Mouse (Mus musculus) liver, adult 2 months (tissue): ENCODE measurements around the gene Ptk6.
"Not testable (repeated sequence)": the region's sequence is repeated elsewhere in the genome, so short reads cannot be mapped to it uniquely, and the experiment has no call there.

Experiments used
- CTCF ChIP-seq: fragments of 200-500 bp; IDR thresholded peaks from 2 replicates; pipeline ENCODE4 v1.5.1; 2011; ENCODE audit warnings: low read depth, low read length, control low read depth
- POLR2A ChIP-seq: fragments of 200-500 bp; IDR thresholded peaks from 2 replicates; pipeline ENCODE4 v1.6.1; 2011; ENCODE audit warnings: low read length, control low read depth; ENCODE audit not compliant: insufficient read depth; ENCODE audit errors: extremely low read depth

GRCm38 (mm10) chr2:181191385-181191784 lies 11.2 kb downstream of the Ptk6 start:
- not testable (repeated sequence) for TF ChIP-seq POLR2A, CTCF
